Comparison of ENCODE assay signal across 8 mouse cellular contexts in genomic region chr5:128524377-128525280, GRCm38 (mm10).
DNase-seq lines count a peak whose midpoint lies in the region; ATAC-seq and TF ChIP-seq lines count a peak whose summit lies in the region.

No protein-coding gene starts in this region.

- no peaks in the 10 kb centered on the region for H3K9me3 ChIP-seq in intestine, embryonic 14.5 days (ENCODE audit: control insufficient read depth, low read length)
- H3K9me3 ChIP-seq in intestine, embryonic 16.5 days (ENCODE audit: control insufficient read depth, low read length): no peaks in the 10 kb centered on the region
- H3K9me3 ChIP-seq in forebrain, embryonic 14.5 days (replicated peaks; ENCODE audit: control insufficient read depth, low read length): no peaks in the 10 kb centered on the region
- no peaks in the 10 kb centered on the region for H3K9me3 ChIP-seq in midbrain, embryonic 13.5 days
- no peaks in the 10 kb centered on the region for H3K9me3 ChIP-seq in heart, embryonic 11.5 days (replicated peaks; ENCODE audit: control insufficient read depth, low read length)

- DNase-seq in intestine, embryonic 14.5 days (ENCODE audit: low spot score): no peak
- DNase-seq in ZHBTc4 (ENCODE audit: low read depth, low spot score): peak; percentile 63
- DNase-seq in forebrain, embryonic 14.5 days (ENCODE audit: low spot score): no peak
- no peak for DNase-seq in gastrocnemius, adult 18-20 months (ENCODE audit: low spot score)
- no peak for DNase-seq in thymus, adult 2 months

- no peak overlapping the region for H3K4me2 ChIP-seq in intestine, embryonic 14.5 days (ENCODE audit: low read length)
- H3K4me2 ChIP-seq in intestine, embryonic 16.5 days (ENCODE audit: low read depth, low read length): no peak overlapping the region
- no peak overlapping the region for H3K4me2 ChIP-seq in forebrain, embryonic 14.5 days (ENCODE audit: low read length)
- peak overlapping the region; percentile 1; the same call in 1 of the 2 replicates for H3K4me2 ChIP-seq in midbrain, embryonic 13.5 days (replicated peaks)
- no peak overlapping the region for H3K4me2 ChIP-seq in heart, embryonic 11.5 days

- H3K4me1 ChIP-seq in intestine, embryonic 14.5 days (replicated peaks; ENCODE audit: control insufficient read depth, insufficient read depth, low read length): peaks cover 4% of the 10 kb centered on the region; the same call in 1 of the 2 replicates
- H3K4me1 ChIP-seq in intestine, embryonic 16.5 days (ENCODE audit: control insufficient read depth, insufficient read depth, low read length): no peaks in the 10 kb centered on the region
- H3K4me1 ChIP-seq in forebrain, embryonic 14.5 days (ENCODE audit: control insufficient read depth, insufficient read depth, low read length): no peaks in the 10 kb centered on the region
- peaks cover 31% of the 10 kb centered on the region for H3K4me1 ChIP-seq in midbrain, embryonic 13.5 days (replicated peaks)
- H3K4me1 ChIP-seq in thymus, adult 2 months (replicated peaks; ENCODE audit: control insufficient read depth, insufficient read depth, low read length): no peaks in the 10 kb centered on the region
- peaks cover 2% of the 10 kb centered on the region; the same call in 1 of the 2 replicates for H3K4me1 ChIP-seq in heart, embryonic 11.5 days (ENCODE audit: control insufficient read depth, insufficient read depth, low read length)

- no peaks in the 10 kb centered on the region for H3K36me3 ChIP-seq in intestine, embryonic 14.5 days (ENCODE audit: control insufficient read depth, insufficient read depth, low read length)
- no peaks in the 10 kb centered on the region for H3K36me3 ChIP-seq in intestine, embryonic 16.5 days (ENCODE audit: control insufficient read depth, insufficient read depth, low read length)
- no peaks in the 10 kb centered on the region for H3K36me3 ChIP-seq in forebrain, embryonic 14.5 days (ENCODE audit: control insufficient read depth, insufficient read depth, low read length)
- H3K36me3 ChIP-seq in midbrain, embryonic 13.5 days: no peaks in the 10 kb centered on the region
- no peaks in the 10 kb centered on the region for H3K36me3 ChIP-seq in thymus, adult 2 months (ENCODE audit: control insufficient read depth, insufficient read depth, low read length)
- H3K36me3 ChIP-seq in heart, embryonic 11.5 days (ENCODE audit: control insufficient read depth, insufficient read depth, low read length): no peaks in the 10 kb centered on the region

- ATAC-seq in intestine, embryonic 14.5 days (replicated peaks; ENCODE audit: low FRiP score, low TSS enrichment, low read depth): 0 out of 2 replicates have a peak, but pooled peaks have one; percentile 53
- no peak for ATAC-seq in intestine, embryonic 16.5 days
- peak; percentile 54; the same call in 1 of the 2 replicates for ATAC-seq in forebrain, embryonic 14.5 days
- peak; percentile 72 for ATAC-seq in midbrain, embryonic 13.5 days
- no peak for ATAC-seq in heart, embryonic 11.5 days (replicated peaks; ENCODE audit: insufficient number of reproducible peaks, low FRiP score, low TSS enrichment)

- H3K27me3 ChIP-seq in intestine, embryonic 14.5 days (replicated peaks; ENCODE audit: control insufficient read depth, insufficient read depth, low read length): 0 out of 2 replicates have a peak, but pooled peaks cover 3% of the 10 kb centered on the region
- no peaks in the 10 kb centered on the region for H3K27me3 ChIP-seq in intestine, embryonic 16.5 days (replicated peaks; ENCODE audit: control insufficient read depth, insufficient read depth, low read length)
- no peaks in the 10 kb centered on the region; the same call in 1 of the 2 replicates for H3K27me3 ChIP-seq in forebrain, embryonic 14.5 days (replicated peaks; ENCODE audit: control insufficient read depth, insufficient read depth, low read length)
- peaks cover 14% of the 10 kb centered on the region for H3K27me3 ChIP-seq in midbrain, embryonic 13.5 days
- no peaks in the 10 kb centered on the region for H3K27me3 ChIP-seq in thymus, adult 2 months (ENCODE audit: control insufficient read depth, insufficient read depth, low read length)
- H3K27me3 ChIP-seq in heart, embryonic 11.5 days (ENCODE audit: control insufficient read depth, insufficient read depth, low read length): peaks cover 14% of the 10 kb centered on the region

- TF ChIP-seq CTCF in thymus, adult 2 months (IDR thresholded peaks at IDR 0.05; ENCODE audit: borderline replicate concordance, control insufficient read depth, extremely low read depth, insufficient read depth, low read length, poor library complexity): no peak

- no peak overlapping the region for H3K4me3 ChIP-seq in intestine, embryonic 14.5 days (ENCODE audit: low read depth, low read length)
- H3K4me3 ChIP-seq in intestine, embryonic 16.5 days (ENCODE audit: low read length): no peak overlapping the region
- H3K4me3 ChIP-seq in forebrain, embryonic 14.5 days (ENCODE audit: low read depth, low read length): no peak overlapping the region
- no peak overlapping the region for H3K4me3 ChIP-seq in midbrain, embryonic 13.5 days (replicated peaks)
- no peak overlapping the region for H3K4me3 ChIP-seq in thymus, adult 2 months (ENCODE audit: control insufficient read depth, insufficient read depth, low read length)
- no peak overlapping the region for H3K4me3 ChIP-seq in heart, embryonic 11.5 days (ENCODE audit: low read depth, low read length)

- TF ChIP-seq POLR2A in thymus, adult 2 months (IDR thresholded peaks at IDR 0.05; ENCODE audit: control insufficient read depth, extremely low read depth, insufficient read depth, low read length, poor library complexity): no peak

- H3K9ac ChIP-seq in intestine, embryonic 14.5 days (ENCODE audit: low read length): no peak overlapping the region
- H3K9ac ChIP-seq in intestine, embryonic 16.5 days (ENCODE audit: low read depth, low read length): no peak overlapping the region
- H3K9ac ChIP-seq in forebrain, embryonic 14.5 days (ENCODE audit: low read length): no peak overlapping the region
- H3K9ac ChIP-seq in midbrain, embryonic 13.5 days (replicated peaks): no peak overlapping the region
- no peak overlapping the region for H3K9ac ChIP-seq in heart, embryonic 11.5 days (ENCODE audit: low read depth, low read length)

- 13% methylated on average over 26 of the region's 26 CpGs for WGBS in intestine, embryonic 14.5 days
- 14% methylated on average over 26 of the region's 26 CpGs for WGBS in intestine, embryonic 16.5 days
- WGBS in forebrain, embryonic 14.5 days: 8% methylated on average over 26 of the region's 26 CpGs
- 8% methylated on average over 26 of the region's 26 CpGs for WGBS in midbrain, embryonic 13.5 days
- 35% methylated on average over 26 of the region's 26 CpGs for WGBS in thymus, adult 2 months
- WGBS in heart, embryonic 11.5 days (ENCODE audit: insufficient replicate concordance): 8% methylated on average over 26 of the region's 26 CpGs

- no peak overlapping the region for H3K27ac ChIP-seq in intestine, embryonic 14.5 days (ENCODE audit: low read depth)
- no peak overlapping the region for H3K27ac ChIP-seq in intestine, embryonic 16.5 days (ENCODE audit: low read length)
- H3K27ac ChIP-seq in forebrain, embryonic 14.5 days (ENCODE audit: low read depth, low read length): no peak overlapping the region
- H3K27ac ChIP-seq in midbrain, embryonic 13.5 days: peak overlapping the region; percentile 40
- H3K27ac ChIP-seq in thymus, adult 2 months (ENCODE audit: control insufficient read depth, insufficient read depth, low read length): no peak overlapping the region
- H3K27ac ChIP-seq in heart, embryonic 11.5 days (ENCODE audit: low read depth, low read length): no peak overlapping the region

Comparison
In these comparisons a context has a peak if more than half of its experiments do, and no peak if none do; other contexts are left out.
1. ATAC-seq: peak in intestine, embryonic 14.5 days (single experiment), forebrain, embryonic 14.5 days (single experiment) and midbrain, embryonic 13.5 days (single experiment); none in intestine, embryonic 16.5 days (single experiment) and heart, embryonic 11.5 days (single experiment).